Mouse (Mus musculus) frontal cortex, postnatal 25 days (tissue): ENCODE measurements around the gene Pck1.

Experiments
- DNase-seq, 2 experiments: peaks; one replicate each; pipeline ENCODE4 v3.0.0; 2022; ENCODE audit warnings: low spot score in 2 of 2

Pck1 gene

DNA sequence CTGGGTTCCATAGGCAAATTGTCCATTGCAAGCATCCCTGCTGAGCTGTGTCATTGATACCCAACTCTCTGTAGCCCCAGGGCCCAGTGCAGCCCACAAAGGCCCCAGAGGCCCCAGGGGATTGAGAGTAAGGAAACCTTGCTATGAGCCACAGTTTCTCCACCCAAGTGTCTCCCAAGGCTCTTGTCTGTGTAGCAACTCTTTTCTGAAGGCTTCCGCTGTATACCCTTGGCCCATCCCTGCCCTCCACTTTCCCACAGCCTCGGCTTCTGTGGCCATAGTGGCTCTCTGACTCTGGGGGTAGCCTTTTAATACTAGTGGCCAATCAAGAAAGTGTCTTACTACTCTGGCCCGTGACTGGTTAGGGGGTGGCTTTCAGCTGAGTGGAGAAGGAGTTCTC is 50.9 kb downstream of the Pck1 start:
- DNase-seq, result no peak

DNA sequence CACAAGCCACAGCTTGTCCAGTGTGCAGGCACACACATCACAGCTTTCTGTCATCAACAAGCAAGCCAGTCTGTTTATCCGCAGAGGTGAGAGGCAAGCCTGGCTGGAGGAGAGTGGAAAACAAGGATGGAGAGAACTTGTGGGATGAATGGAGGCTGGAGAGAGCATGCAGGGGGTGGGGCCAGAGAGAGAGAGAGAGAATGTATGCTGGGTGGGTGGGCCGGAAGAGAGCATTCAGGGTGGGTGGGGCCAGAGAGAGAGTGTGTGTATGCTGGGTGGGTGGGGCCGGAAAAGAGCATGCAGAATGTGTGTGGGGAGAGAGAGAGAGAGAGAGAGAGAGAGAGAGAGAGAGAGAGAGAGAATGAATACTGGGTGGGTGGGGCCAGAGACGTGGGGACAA is 51.8 kb downstream of the Pck1 start:
- DNase-seq, result no peak

DNA sequence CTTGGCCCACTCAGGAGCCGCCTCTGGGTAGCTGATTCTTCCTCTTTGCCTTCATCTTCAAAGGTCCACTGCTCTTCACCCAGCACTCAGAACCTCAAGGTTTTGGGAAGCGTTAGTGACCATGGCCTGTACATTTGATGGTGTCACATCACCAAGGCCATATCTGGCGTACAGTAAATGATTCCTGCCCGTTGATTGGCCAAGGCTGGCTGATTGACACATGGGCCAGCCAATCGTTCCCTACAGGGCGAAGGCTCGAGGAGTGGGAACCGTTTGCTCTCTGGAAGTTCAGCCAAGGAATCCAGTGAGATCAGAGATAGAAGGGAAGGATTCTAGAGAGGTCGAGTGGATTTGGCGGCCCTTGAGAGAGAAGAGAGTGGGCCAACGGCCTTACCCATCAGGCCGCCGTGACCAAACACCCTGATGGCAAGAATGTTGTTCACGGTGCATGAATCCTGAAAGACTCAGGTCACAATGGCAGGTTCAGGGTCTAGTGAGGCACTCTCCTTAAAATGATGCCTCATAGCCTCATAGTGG is 52.8 kb downstream of the Pck1 start:
- DNase-seq, result no peak

DNA sequence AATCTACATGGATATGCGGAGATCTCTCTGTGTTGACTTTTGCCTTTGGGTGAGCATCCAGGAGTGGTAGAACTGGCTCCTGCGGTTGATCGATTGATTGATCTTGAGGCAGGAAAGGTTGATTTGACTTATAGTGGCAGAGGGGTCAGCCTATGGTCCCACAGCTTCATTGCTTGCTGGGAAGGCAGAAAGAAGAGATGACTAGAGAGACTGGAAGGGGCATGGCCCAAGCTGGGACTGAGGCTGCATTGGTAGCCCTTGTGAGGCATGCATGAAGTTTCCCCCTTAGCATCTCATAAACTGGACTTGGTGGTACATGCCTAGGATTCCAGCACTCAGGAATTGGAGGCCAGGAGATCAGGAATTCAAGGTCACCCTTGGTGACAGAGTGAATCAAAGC is 54.2 kb downstream of the Pck1 start:
- DNase-seq, result no peak
